Mouse (Mus musculus) gonadal fat pad, adult 2 months (tissue): Measurements from ENCODE around the gene Slc7a7. TPM values are rescaled to one million over a fixed set of nuclear protein-coding genes. Genes with fewer than 3 reads are reported as not detected.

Experiments
- DNase-seq: peaks from one replicate; pipeline ENCODE4 v3.0.0-alpha.2; 2012; ENCODE audit warnings: low read depth
- polyA plus RNA-seq: library from polyadenylated mRNA; depleted of rRNA; stranded (reverse); fragments of >200 nt; gene quantifications from 2 replicates; pipeline ENCODE4 v1.2.3, GENCODE M21; 2012; rRNA removed

Gene Slc7a7
- 9.1 and 10.0 TPM in 2 replicates for polyA plus RNA-seq

DNA sequence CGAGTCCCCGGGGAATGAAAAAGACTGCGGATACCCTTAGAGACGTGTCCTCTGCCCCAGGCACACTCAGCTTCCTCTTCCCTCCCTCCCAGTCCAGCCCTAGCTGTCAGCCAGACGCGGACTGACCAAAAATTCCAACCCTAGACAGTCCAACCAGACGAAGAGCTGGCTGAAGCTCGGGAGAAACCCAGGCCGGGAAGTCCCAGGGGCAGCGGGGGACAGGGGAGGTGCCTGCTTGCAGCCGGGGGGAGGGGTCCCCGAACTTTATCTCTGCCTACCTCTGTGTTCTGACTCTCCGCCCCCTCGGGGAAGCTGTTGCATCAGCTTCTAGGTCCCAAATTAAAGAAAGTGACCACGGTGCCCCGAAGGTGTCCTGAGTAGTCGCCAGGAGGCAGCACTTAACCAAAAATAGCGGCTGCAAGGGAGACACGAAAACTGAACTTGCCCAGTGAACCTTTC lies at the start of gene Slc7a7:
Gene Slc7a7, minus strand, starts transcription at position 158 of the 459 bp plus-strand sequence.
- no peak for DNase-seq

DNA sequence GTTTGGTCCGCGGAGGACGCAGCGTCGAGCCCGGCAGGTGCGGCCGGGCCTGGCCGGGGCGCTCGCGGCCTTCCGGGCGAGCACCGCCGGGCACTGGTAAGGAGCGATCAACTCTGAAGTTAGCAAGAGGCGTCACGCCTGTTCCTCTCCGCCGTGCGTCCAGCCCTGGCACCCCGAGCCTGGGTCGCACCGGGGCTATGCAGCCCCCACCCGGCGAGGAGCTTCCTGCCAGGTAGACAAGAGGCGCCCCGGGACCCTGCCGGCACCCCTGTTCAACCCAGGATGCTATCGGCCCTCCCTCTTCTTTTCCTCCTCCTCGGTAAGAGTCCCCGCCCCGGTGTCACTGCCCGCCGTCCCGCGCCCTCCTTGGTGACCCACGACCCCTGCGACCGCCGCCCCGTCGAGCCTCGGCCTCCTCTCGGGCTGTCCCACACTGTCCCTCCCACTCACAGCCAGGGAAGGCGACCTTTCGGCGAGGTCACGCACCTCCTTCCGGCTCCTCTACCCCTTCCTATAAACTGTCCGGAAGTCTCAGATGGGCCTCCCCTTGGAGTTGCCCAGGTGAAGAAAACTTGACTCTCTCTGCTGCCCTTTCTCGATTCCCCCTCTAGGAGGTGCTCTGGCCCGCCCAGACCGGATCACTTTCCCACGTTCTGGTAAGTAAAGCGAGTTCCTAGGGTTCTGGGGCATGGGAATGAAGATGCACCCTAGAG lies 46.9 kb upstream of the Slc7a7 start:
- no peak for DNase-seq

DNA sequence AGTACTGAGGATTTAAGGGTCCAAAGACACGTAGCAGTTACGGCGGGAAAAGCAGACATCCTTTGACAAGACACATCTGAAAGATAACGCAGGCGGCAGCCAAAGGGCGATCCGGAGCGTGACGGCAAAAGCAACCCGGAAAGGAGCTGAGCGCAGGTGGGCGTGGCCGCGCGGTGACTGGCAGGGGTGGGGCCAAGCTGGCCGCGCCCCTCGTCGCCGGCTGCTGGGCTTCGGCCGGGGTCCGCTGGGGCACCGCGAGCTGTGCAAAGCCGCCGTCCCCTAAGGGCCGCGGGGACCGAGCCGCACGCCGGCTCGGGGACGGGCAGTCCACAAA lies 46.3 kb upstream of the Slc7a7 start, which contains the start of gene Lrp10:
Gene Lrp10, plus strand, starts transcription at position 179 of the 334 bp plus-strand sequence.
- DNase-seq, result no peak

DNA sequence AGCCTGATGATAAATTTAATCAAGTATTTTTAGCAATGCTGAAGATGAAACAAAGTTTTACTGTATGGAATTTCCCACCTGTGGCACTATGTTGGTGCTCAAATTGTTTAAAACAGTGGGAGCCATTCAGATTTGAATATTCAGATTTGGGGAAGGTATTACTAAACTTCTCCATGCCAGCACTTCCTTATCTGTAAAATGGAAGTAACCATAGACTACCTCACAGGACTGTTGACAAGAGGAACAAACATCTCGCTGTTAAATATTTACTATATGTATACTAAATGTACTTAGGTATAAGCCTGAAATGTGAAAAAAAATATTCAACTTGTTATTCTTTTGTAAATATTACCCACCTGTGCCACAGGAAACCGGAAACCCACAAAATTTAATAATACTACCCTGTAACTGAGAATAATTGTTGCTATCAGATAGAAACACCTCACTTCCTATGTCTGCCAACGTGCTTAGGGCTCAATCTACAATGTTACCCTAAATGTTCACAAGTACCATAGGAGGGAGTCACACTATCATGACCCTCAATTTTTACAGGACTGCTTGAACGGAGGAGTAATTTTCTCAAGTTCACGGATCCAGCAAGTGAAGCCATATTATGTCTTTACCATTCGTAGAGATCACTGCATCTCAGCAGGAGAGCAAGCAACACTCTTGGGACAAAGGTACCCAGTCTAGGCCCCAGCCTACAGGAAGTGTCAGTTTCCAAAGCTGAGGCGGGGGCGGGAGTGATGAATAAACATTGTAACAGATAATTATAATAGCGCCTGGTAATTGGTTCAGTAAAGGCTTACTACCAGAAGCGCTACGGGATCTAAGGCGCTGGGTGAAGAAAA lies 45.8 kb upstream of the Slc7a7 start:
- DNase-seq, result no peak

DNA sequence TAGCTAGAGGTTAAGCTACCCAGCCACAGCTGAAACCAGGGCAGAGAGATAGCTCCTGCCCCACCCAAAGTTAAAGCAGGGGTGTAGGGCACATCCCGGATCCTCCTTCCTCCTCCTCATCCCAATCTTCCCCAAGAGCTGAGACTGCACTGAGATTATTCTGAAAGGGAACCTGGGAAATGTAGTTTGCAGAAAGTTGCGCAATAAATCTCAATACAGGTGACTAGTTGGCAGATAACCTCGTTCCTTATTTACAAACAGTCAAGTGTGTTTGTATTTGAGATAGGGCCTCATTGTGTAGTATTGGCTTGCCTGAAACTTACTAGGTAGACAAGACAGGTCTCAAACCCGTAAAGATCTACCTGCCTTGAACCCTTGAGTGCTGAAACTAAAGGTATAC lies 44.6 kb upstream of the Slc7a7 start:
- no peak for DNase-seq

DNA sequence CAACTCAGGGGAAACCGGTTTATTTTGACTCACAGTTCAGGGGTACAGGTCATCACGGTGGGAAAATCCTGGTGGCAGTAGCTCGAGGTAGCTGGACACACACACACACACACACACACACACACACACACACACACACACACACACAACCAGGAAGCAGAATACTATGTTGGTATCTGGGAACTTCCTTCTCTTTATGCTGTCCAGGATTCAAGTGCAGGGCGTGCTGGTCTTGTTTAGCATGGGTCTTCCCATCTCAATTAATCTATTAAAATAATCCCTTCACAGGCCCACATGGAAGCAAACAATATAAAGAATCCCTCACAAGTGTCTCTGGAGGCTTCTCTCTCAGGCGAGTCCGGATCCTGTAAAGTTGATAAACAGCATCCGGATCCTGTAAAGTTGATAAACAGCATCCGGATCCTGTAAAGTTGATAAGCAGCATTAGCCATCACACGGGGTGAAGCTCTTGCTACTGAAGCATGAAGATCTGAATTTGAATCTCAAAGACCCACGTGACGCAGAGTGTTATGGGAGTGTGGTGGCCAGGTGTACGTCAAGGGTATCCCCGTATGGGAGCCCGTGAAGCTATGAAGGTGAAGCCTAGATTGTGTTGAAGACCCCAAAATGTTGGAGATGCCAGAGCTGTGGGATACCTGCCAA lies 40.5 kb upstream of the Slc7a7 start:
- DNase-seq, result no peak

DNA sequence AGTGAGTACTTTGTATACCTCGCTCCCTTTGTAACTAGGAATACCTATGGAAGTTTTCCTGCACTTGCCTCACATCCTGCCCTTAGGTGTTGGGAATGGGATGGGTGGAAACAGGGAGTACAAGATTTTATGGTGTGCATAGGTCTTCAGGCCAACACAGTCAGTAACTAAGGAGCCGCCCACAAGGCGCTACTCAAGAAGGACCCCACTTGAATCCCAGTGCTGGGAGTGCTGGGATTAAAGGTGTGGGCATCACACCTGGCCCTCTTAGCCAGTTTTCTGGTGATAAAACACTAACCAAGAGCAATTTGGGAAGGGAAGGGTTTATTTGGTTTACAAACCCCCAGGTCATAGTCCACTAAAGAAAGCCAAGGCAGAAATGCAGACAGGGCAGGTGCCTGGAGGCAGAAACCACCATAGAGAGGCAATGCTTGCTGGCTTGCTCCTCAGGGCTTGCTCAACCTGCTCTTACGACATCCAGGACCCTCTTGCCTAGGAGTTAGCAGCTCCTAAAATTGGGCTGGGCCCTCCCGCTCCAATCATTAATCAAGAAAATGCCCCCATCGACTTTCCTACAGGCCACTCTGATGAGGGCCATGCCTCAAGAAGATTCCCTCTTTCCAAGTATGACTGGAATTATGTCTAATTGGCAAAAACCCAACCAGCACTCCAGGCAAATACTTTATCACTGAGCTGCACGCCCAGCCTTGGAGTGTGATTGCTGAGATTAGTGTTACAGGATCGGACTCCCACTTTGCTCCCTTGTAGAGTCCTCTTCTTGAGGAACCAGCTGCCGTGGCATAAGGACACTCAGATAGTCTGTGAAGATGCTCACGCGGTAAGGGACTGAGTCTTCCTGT lies 37.3 kb upstream of the Slc7a7 start:
- DNase-seq, result no peak

DNA sequence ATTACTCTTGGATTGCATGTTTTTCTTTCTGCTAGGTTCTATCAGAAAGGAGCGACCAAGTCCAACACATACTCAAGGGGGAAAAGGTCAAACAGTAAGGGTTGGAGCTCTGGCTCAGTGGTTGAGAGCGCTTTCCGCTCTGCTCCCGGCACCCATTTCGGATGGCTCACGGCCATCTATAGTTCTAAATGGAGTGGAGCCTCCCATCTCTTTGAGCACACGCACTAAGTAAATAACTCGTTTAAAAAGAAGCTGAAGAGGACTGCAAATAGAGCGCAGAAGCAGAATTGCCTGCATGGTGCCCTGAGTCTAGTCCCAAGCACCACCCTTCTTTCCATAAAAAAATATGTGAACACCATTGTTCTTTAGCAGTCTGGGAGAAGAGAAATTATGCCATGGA lies 36.0 kb upstream of the Slc7a7 start:
- no peak for DNase-seq

DNA sequence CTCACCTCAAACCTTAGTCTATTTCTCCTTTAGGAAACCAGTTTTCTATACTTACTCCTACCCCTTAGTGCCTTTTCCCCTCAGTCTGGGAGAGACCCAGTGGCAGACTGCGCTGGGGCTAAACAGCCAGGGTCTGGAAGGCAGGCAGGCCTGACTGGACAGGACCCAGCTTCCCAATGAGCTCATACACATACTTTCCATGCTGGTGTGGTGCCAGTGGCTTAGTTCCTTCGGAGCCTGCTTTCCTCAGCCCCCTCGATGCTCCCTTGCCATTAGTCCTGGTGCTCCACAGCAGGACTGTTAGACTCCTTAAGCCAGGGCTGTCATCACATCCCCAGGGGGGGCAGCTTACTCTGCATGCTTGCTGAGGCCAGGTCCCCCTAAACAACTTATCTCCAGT lies 27.9 kb upstream of the Slc7a7 start:
- DNase-seq, result no peak

DNA sequence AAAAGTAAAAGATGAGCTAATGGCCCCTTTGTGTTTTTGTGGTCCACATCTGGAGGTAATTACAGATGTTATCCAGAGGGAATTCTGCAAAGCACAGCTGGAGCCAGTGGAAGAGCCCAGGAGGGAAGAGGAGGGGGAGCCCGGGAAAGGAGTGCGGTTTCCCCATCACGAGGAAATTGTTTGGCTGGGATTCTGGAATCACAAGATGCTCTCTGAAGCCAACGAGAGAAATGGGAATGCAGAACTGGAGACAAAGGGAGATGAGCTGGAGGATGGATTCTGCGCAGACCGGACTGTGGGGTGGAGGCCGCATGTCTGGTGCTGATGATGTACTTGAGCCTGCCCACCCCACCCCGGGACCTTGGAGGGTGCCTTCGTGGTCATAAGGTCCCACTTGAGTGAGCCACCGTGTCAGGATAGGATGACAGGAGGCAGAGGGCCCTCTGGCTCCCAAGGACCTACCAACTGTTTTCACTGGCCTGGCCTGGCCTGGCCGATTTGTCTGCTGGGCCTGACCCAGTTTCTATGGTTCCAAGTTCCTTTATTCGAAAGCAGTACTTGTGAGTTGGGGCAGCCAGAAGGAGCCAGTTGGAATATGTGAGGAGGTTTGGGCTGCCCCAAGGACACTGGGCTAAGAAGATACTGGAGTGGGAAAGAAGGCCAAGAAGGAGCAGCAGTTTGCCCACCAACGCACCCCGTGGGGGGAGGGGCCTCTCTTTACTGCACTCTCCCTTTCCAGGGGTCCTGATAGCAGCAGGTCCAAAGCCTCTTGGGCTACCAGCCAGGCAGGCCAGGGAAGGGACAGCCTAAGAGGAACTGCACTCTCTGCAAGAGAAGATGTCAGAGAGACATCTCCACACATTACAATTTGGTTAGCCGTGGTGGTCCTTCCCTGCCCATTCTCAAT lies 26.4 kb upstream of the Slc7a7 start:
- no peak for DNase-seq

DNA sequence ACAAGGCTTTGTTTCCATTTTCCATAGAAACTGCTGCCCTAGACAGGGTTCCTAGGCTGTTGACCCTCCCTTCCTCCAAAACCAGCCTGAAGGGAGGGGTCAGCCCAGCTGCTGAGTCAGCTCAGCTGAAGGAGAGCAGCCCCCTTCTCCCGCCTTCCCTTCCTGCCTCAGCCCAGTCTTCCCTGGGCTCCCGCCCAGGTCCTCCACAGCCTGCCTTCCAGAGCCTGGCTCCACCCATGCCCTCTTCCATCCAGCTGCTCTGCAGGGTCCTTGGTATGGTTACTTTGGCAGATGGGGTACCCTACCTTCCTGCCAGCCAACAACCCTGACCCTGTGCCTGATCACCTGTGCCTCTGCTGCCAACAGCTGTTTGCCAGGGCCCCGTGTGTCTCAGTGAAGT lies 25.6 kb upstream of the Slc7a7 start:
- DNase-seq, result no peak

DNA sequence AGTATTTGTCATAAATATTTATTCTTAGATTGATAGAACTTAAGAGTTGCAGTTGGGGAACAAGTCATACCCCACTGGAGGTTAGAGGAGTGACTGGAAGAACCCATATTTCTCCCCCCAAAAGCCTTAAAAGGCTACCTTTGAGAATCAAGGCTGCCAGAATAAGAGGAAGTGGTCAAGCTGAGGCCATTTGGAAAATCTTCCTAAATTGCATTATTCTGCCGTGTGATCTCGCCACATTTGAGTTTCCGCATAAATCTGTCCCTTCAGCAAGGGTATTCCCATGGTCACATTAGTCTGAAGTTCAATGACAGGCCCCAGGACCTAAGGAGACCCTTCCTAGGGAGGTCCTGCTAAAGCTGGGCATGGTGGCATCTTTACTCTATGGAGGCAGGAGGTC lies 25.0 kb upstream of the Slc7a7 start:
- DNase-seq, result no peak

DNA sequence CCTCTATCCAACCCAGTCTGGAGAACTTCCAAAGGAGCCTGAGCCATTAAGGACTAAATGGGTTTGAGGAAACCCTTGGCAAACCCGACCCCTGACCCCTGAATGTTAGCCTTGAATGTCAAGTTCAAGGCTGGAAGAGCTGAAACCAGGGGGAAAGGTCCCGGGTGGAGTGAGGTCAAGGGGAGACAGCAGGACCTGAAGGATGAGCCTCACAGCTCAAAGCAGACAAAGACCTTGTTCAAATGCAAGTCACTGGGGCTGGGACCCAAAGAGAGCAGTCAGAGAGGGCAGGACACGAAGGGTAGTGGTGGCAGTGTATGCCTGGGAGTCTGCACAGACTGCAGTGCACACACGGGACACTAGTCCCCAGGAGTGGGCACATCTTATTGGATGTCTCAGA lies 23.8 kb upstream of the Slc7a7 start:
- no peak for DNase-seq

DNA sequence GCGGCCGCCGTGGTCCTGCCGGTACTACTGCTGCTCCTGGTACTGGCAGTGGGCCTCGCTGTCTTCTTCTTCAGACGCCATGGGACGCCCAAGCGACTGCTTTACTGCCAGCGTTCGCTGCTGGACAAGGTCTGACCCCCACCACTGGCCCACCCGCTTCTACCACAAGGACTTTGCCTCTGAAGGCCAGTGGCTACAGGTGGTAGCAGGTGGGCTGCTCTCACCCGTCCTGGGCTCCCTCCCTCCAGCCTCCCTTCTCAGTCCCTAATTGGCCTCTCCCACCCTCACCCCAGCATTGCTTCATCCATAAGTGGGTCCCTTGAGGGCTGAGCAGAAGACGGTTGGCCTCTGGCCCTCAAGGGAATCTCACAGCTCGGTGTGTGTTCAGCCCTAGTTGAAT lies 23.0 kb upstream of the Slc7a7 start:
- no peak for DNase-seq

DNA sequence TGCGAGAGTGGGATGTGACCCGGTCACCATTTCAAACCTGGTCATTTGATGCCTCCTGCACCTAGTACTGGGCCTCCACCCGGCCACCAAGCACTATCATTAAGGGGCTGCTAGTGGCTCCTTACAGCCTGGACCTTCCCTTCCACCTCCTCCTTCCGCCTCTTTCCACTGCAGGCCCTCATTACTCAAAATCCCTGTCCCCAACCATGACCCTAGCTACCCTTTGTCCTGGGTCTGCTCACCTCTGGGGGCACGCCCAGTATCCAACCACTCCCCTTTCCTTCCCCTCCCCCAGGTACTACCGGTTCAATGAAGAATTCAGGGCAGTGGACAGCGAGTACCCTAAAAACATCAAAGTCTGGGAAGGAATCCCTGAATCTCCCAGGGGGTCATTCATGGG lies 22.0 kb upstream of the Slc7a7 start:
- DNase-seq, result no peak

DNA sequence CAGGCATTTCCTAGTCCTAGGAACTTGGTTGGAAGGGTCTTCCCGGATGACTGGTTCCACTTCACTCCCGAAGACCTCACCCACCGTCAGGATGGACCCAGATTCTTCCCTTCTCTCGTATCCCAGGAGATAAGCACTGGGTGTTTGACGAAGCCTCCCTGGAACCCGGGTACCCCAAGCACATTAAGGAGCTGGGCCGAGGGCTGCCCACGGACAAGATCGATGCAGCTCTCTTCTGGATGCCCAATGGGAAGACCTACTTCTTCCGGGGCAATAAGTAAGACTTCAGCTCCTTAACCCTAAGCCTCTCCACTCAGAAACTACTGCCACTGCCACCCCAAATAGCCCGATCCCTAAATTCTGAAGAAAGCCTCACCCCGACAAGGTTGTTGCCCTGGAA lies 21.6 kb upstream of the Slc7a7 start:
- no peak for DNase-seq

DNA sequence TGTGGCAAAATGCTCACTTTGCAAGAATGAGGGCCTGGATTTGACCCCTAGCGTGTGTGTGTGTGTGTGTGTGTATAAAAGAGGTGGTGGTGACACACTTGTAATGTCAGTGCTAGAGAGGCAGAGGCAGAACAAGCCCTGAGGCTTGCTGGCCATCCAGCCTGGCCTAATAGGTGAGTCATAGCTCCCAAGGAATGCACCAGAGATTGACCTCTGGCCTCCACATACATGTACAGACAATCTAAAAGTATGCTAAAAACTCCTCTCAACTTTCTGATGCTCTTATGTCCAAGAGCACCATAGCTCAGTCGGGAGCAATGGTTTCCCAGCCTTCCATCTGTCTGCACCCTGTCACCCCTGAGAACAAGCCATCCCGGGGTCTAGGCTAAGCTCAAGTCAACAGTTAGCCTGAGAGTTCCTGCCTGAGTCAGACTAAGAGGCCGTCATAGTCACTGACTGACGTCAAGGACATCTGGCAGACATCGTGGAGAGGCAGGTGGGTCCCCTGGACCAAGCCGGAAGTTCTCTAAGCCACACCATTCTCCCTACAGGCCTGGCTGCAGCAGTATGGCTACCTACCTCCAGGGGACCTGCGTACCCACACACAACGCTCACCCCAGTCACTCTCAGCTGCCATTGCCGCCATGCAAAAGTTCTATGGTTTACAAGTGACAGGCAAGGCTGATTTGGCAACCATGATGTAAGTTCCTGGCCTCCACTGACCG lies 17.8 kb upstream of the Slc7a7 start:
- DNase-seq, result no peak

DNA sequence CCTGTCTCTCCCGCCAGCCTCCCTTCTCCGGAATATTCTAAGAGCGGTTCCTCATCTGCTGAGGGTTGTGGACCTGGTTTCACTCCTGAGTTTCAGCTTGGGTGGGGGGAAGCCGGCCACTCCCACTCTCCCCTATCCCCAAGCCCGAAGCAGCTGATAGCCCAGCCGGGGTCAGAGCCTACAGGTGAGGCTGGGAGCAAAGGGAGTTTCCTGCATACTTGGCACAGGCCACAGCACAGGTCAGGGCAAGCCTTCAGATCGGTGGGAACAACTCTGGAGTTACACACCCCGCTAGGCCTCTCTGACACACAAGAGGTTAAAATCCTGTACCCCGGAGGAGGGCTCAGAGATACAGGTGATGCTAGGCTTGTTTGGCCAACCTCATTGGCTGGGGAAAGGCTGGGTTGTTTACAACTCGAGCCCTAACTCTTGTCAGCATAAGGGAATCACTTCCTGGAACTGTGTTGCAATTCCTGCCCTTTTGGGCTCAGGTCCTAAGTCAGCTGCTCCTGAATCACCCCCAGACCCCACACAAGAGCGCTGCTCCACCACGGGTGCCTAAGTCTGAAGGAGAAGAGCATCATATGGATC lies 16.5 kb upstream of the Slc7a7 start:
- DNase-seq, result no peak
